Mouse (Mus musculus) layer of hippocampus, postnatal 36 days (tissue): ENCODE results near the gene Tdrd1. TPM values are rescaled to one million over a fixed set of nuclear protein-coding genes. Genes with fewer than 3 reads are reported as not detected.

ENCODE experiments used
- DNase-seq, 2 experiments: peaks; one replicate each; pipeline ENCODE4 v3.0.0; 2022
- total RNA-seq, 2 experiments: library from RNA; stranded (reverse); gene quantifications; 2 replicates each; pipeline ENCODE4 v1.2.3; 2021

Gene Tdrd1
- total RNA-seq, 2 experiments from 2014 or later = 0.20 to 0.51 TPM

- DNase-seq = no peak
These were observed 3.3 kb downstream of the Tdrd1 start for GRCm38 (mm10) chr19:56829267-56829666.

- DNase-seq = no peak
These were observed 4.2 kb downstream of the Tdrd1 start for GRCm38 (mm10) chr19:56830163-56830562.

GRCm38 (mm10) chr19:56835340-56835739, 9.3 kb downstream of the Tdrd1 start:
- no peak for DNase-seq

- no peak for DNase-seq
These were observed 13.1 kb downstream of the Tdrd1 start for GRCm38 (mm10) chr19:56838942-56839706.

GRCm38 (mm10) chr19:56842974-56843373, 17.0 kb downstream of the Tdrd1 start:
- no peak for DNase-seq

GRCm38 (mm10) chr19:56852590-56852989, 26.6 kb downstream of the Tdrd1 start:
- DNase-seq = no peak

- no peak for DNase-seq
These were observed 30.4 kb downstream of the Tdrd1 start for GRCm38 (mm10) chr19:56856455-56856854.

GRCm38 (mm10) chr19:56867701-56868100, 41.7 kb downstream of the Tdrd1 start:
- no peak for DNase-seq

- DNase-seq = no peak
These were observed 48.0 kb downstream of the Tdrd1 start, which contains the start of gene Vwa2 for GRCm38 (mm10) chr19:56873816-56874600. Gene Vwa2, plus strand, starts transcription at chr19:56874249.

GRCm38 (mm10) chr19:56874601-56875315, 48.7 kb downstream of the Tdrd1 start:
- DNase-seq = no peak

- no peak for DNase-seq
These were observed 51.4 kb downstream of the Tdrd1 start for GRCm38 (mm10) chr19:56877364-56877763.

- no peak for DNase-seq
These were observed 61.9 kb downstream of the Tdrd1 start for GRCm38 (mm10) chr19:56887879-56888278.

GRCm38 (mm10) chr19:56888654-56889053, 62.6 kb downstream of the Tdrd1 start:
- no peak for DNase-seq

- no peak for DNase-seq
These were observed 65.4 kb downstream of the Tdrd1 start for GRCm38 (mm10) chr19:56891438-56891837.

GRCm38 (mm10) chr19:56892586-56892985, 66.6 kb downstream of the Tdrd1 start:
- no peak for DNase-seq

- no peak for DNase-seq
These were observed 67.3 kb downstream of the Tdrd1 start for GRCm38 (mm10) chr19:56893326-56893725.

- DNase-seq = no peak
These were observed 71.6 kb downstream of the Tdrd1 start for GRCm38 (mm10) chr19:56897654-56898053.

GRCm38 (mm10) chr19:56904095-56904494, 78.1 kb downstream of the Tdrd1 start:
- DNase-seq = no peak

- no peak for DNase-seq
These were observed 79.4 kb downstream of the Tdrd1 start for GRCm38 (mm10) chr19:56905395-56905794.

- no peak for DNase-seq
These were observed 81.8 kb downstream of the Tdrd1 start for GRCm38 (mm10) chr19:56907850-56908249.

GRCm38 (mm10) chr19:56908472-56909270, 82.7 kb downstream of the Tdrd1 start:
- peak; percentile 28 to 44 for DNase-seq

- DNase-seq = no peak
These were observed 84.6 kb downstream of the Tdrd1 start for GRCm38 (mm10) chr19:56910561-56910960.
